In the genomic region with DNA sequence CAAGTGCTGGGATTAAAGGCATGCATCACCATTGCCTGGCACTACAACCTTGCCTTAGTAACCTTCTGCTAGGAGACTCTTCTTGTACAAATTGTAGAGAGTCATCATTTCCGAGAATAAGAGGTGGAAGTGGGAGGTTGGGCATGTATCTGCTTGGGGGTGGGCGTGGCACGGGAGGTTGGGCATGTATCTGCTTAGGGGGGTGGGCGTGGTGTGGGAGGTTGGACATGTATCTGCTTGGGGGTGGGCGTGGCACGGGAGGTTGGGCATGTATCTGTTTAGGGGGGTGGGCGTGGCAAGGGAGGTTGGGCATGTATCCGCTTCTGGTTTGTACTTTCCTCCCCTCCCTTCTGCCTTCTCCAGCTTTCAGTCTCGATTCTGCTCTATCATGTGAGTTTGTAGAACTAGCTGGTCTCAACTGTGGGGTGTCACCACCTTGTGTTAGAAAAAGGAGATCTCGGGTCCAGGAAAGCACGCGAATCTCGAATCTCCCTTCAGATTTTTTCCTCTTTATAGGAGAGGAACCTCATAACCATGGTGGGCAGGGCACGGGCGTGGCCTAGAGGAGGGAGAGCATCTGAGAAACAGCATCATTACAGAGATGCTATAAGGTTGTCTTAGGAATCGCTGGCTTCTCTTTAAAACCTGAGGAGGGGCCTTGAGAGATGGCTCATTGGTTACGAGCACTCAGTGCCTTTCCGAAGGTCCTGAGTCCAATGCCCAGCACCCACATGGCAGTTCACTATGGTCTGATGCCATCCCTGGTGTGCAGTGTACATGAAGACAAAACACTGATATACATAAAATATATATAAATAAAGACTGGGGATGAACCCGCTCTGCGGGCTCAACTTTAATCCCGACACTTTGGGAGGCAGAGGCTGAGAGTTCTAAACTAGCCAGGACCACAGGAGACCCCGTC, we compare ENCODE assay signal across 8 mouse cellular contexts. TPM values are rescaled to one million over a fixed set of nuclear protein-coding genes. Genes with fewer than 3 reads are reported as not detected.
A peak's percentile ranks its signal among the peaks of the same experiment; 100 is the strongest.
DNase-seq lines count a peak whose midpoint lies in the region; ATAC-seq lines count a peak whose summit lies in the region.

No protein-coding gene starts in this region.

- no peaks in the 10 kb centered on the region for H3K36me3 ChIP-seq in forebrain, embryonic 16.5 days (ENCODE audit: control insufficient read depth, insufficient read depth)
- no peaks in the 10 kb centered on the region for H3K36me3 ChIP-seq in hindbrain, embryonic 11.5 days (ENCODE audit: control insufficient read depth, insufficient read depth, low read length)
- no peaks in the 10 kb centered on the region for H3K36me3 ChIP-seq in megakaryocyte, embryonic 14.5 days (replicated peaks; ENCODE audit: low read length)

- no peak overlapping the region for H3K27ac ChIP-seq in forebrain, embryonic 16.5 days (ENCODE audit: low read length)
- H3K27ac ChIP-seq in hindbrain, embryonic 11.5 days (ENCODE audit: low read depth, low read length), result peak overlapping the region; percentile 11; the same call in 1 of the 2 replicates

- H3K4me1 ChIP-seq in forebrain, embryonic 16.5 days (replicated peaks; ENCODE audit: control insufficient read depth, insufficient read depth, low read length), result peaks cover 4% of the 10 kb centered on the region
- no peaks in the 10 kb centered on the region; the same call in 1 of the 2 replicates for H3K4me1 ChIP-seq in hindbrain, embryonic 11.5 days (replicated peaks; ENCODE audit: control insufficient read depth, insufficient read depth, low read length)
- peaks cover 52% of the 10 kb centered on the region for H3K4me1 ChIP-seq in megakaryocyte, embryonic 14.5 days

- intact Hi-C loops in left cerebral cortex, postnatal 14 days (cut with DNase I), result no loop called here

- peak overlapping the region; percentile 35; the same call in 1 of the 2 replicates for H3K9ac ChIP-seq in forebrain, embryonic 16.5 days (replicated peaks; ENCODE audit: low read depth, low read length)
- no peak overlapping the region; the same call in 1 of the 2 replicates for H3K9ac ChIP-seq in hindbrain, embryonic 11.5 days (ENCODE audit: low read depth, low read length)

- peak; percentile 80 for DNase-seq in CD8-positive naive resting alpha-beta T cell, adult 2 months (ENCODE audit: low read depth in 2 of 2, low spot score in 2 of 2)
- DNase-seq in adrenal gland, postnatal 4 days (ENCODE audit: low spot score in 2 of 2), result peak; percentile 42 to 74
- peak; percentile 72 for DNase-seq in hindbrain, embryonic 11.5 days (ENCODE audit: low spot score)
- peak; percentile 36 to 54 for DNase-seq in left cerebral cortex, postnatal 14 days (ENCODE audit: low spot score in 2 of 2)
- peak; percentile 70 to 72 for DNase-seq in right cerebral cortex, postnatal 10 days (ENCODE audit: low spot score in 2 of 2)
- DNase-seq in urinary bladder, postnatal 25 days (ENCODE audit: low spot score), result peak; percentile 62

- peaks cover 3% of the 10 kb centered on the region; the same call in 1 of the 2 replicates for H3K27me3 ChIP-seq in forebrain, embryonic 16.5 days (replicated peaks; ENCODE audit: control insufficient read depth, insufficient read depth, low read length)
- no peaks in the 10 kb centered on the region for H3K27me3 ChIP-seq in hindbrain, embryonic 11.5 days (ENCODE audit: control insufficient read depth, insufficient read depth, low read length)
- no peaks in the 10 kb centered on the region for H3K27me3 ChIP-seq in megakaryocyte, embryonic 14.5 days (replicated peaks)

- peak overlapping the region; percentile 48 for H3K4me2 ChIP-seq in forebrain, embryonic 16.5 days (ENCODE audit: low read length)
- H3K4me2 ChIP-seq in hindbrain, embryonic 11.5 days (replicated peaks; ENCODE audit: low read depth, low read length), result peak overlapping the region; percentile 45

- peak; percentile 54; the same call in 1 of the 2 replicates for ATAC-seq in forebrain, embryonic 16.5 days
- peak; percentile 64 for ATAC-seq in hindbrain, embryonic 11.5 days (ENCODE audit: low FRiP score)

- peak overlapping the region; percentile 26 for H3K4me3 ChIP-seq in forebrain, embryonic 16.5 days (replicated peaks; ENCODE audit: low read length)
- peak overlapping the region; percentile 6; the same call in 1 of the 2 replicates for H3K4me3 ChIP-seq in hindbrain, embryonic 11.5 days (ENCODE audit: low read depth, low read length)
- peak overlapping the region; percentile 91 for H3K4me3 ChIP-seq in megakaryocyte, embryonic 14.5 days (replicated peaks)

- 6% methylated on average over 22 of the region's 22 CpGs for WGBS in forebrain, embryonic 16.5 days
- WGBS in hindbrain, embryonic 11.5 days, result 4% methylated on average over 22 of the region's 22 CpGs

- no peaks in the 10 kb centered on the region for H3K9me3 ChIP-seq in forebrain, embryonic 16.5 days (ENCODE audit: control insufficient read depth, low read length)
- no peaks in the 10 kb centered on the region for H3K9me3 ChIP-seq in hindbrain, embryonic 11.5 days (ENCODE audit: control insufficient read depth, low read length)
- no peaks in the 10 kb centered on the region for H3K9me3 ChIP-seq in megakaryocyte, embryonic 14.5 days

RNA-seq across cellular contexts. Expression of a gene that starts 5.8 kb away (rescaled TPM):
- 100 to 1,000 TPM; 127 to 130 TPM for total RNA-seq in adrenal gland, postnatal 4 days (2021)
- polyA plus RNA-seq in forebrain, embryonic 16.5 days (2015; fragmentation: Nextera tagmentation; extraction: Ambion mirVana), result 11.9 and 12.4 TPM in 2 replicates
- 10.4 and 10.9 TPM in 2 replicates for polyA plus RNA-seq in hindbrain, embryonic 11.5 days (2014; fragmentation: Nextera tagmentation; extraction: Ambion mirVana)
- 100 to 1,000 TPM; 136 to 137 TPM for total RNA-seq in left cerebral cortex, postnatal 14 days (2021)
- 15.2 and 42.6 TPM in 2 replicates for polyA plus RNA-seq in megakaryocyte, embryonic 14.5 days (2012; ENCODE audit: insufficient read depth, low replicate concordance)

RNA-seq across cellular contexts. Expression of a gene that starts 11.7 kb away (rescaled TPM):
- 100 to 1,000 TPM; 115 to 124 TPM for total RNA-seq in adrenal gland, postnatal 4 days (2021)
- 255 and 264 TPM in 2 replicates for polyA plus RNA-seq in forebrain, embryonic 16.5 days (2015; fragmentation: Nextera tagmentation; extraction: Ambion mirVana)
- polyA plus RNA-seq in hindbrain, embryonic 11.5 days (2014; fragmentation: Nextera tagmentation; extraction: Ambion mirVana), result 344 and 359 TPM in 2 replicates
- total RNA-seq in left cerebral cortex, postnatal 14 days (2021), result 10 to 100 TPM; 66.0 to 71.1 TPM
- 400 and 415 TPM in 2 replicates for polyA plus RNA-seq in megakaryocyte, embryonic 14.5 days (2012; ENCODE audit: insufficient read depth, low replicate concordance)

RNA-seq across cellular contexts. Expression of a gene that starts 30.0 kb away (rescaled TPM):
- total RNA-seq in adrenal gland, postnatal 4 days (2021), result 10 to 100 TPM; 24.5 to 24.8 TPM
- 6.6 and 6.8 TPM in 2 replicates for polyA plus RNA-seq in forebrain, embryonic 16.5 days (2015; fragmentation: Nextera tagmentation; extraction: Ambion mirVana)
- polyA plus RNA-seq in hindbrain, embryonic 11.5 days (2014; fragmentation: Nextera tagmentation; extraction: Ambion mirVana), result 4.9 TPM in 2 replicates
- total RNA-seq in left cerebral cortex, postnatal 14 days (2021), result 10 to 100 TPM; 18.7 to 20.5 TPM
- 3.2 and 12.1 TPM in 2 replicates for polyA plus RNA-seq in megakaryocyte, embryonic 14.5 days (2012; ENCODE audit: insufficient read depth, low replicate concordance)

Comparison
In these comparisons a context has a peak if more than half of its experiments do, and no peak if none do; other contexts are left out.
1. H3K4me3 ChIP-seq: peak in every context shown above with its lines; median percentile 91 in megakaryocyte, embryonic 14.5 days; 26 in forebrain, embryonic 16.5 days; 6 in hindbrain, embryonic 11.5 days.